Comparison of ENCODE assay signal across 7 mouse cellular contexts in genomic region chr1:161712918-161713317, GRCm38 (mm10).
A peak's percentile ranks its signal among the peaks of the same experiment; 100 is the strongest.
DNase-seq lines count a peak whose midpoint lies in the region; ATAC-seq lines count a peak whose summit lies in the region.

No protein-coding gene starts in this region.

- no peaks in the 10 kb centered on the region for H3K9me3 ChIP-seq in stomach, embryonic 16.5 days (replicated peaks; ENCODE audit: control insufficient read depth, low read length)

- no peaks in the 10 kb centered on the region for H3K27me3 ChIP-seq in stomach, embryonic 16.5 days (ENCODE audit: control insufficient read depth, insufficient read depth, low read length)

- H3K27ac ChIP-seq in stomach, embryonic 16.5 days (ENCODE audit: low read length) = no peak overlapping the region

- peak; percentile 91 for DNase-seq in CD4-positive, CD25-positive, alpha-beta regulatory T cell, adult 2 months (ENCODE audit: low read depth, low spot score)
- peak; percentile 44 for DNase-seq in Muller cell, postnatal 12 days (ENCODE audit: inconsistent ontology term)
- peak; percentile 36 to 46 for DNase-seq in frontal cortex, postnatal 10 days (ENCODE audit: low spot score in 2 of 2)
- DNase-seq in heart, postnatal 4 days = peak; percentile 89
- DNase-seq in layer of hippocampus, adult 9-11 months = peak; percentile 25

- H3K4me3 ChIP-seq in stomach, embryonic 16.5 days (replicated peaks; ENCODE audit: low read length) = no peak overlapping the region

- no peak overlapping the region for H3K9ac ChIP-seq in stomach, embryonic 16.5 days (ENCODE audit: low read length)

- no peaks in the 10 kb centered on the region for H3K36me3 ChIP-seq in stomach, embryonic 16.5 days (ENCODE audit: control insufficient read depth, insufficient read depth, low read length)

- ATAC-seq in megakaryocyte, adult 5-6 weeks (ENCODE audit: poor library complexity, severe bottlenecking) = peak; percentile 87
- no peak for ATAC-seq in stomach, embryonic 16.5 days (ENCODE audit: insufficient read depth, low FRiP score)

- peak overlapping the region; percentile 29; the same call in 1 of the 2 replicates for H3K4me2 ChIP-seq in stomach, embryonic 16.5 days (ENCODE audit: low read depth, low read length)

- H3K4me1 ChIP-seq in stomach, embryonic 16.5 days (ENCODE audit: control insufficient read depth, insufficient read depth, low read length) = 0 out of 2 replicates have a peak, but pooled peaks cover 2% of the 10 kb centered on the region

- WGBS in stomach, embryonic 16.5 days = 24% methylated on average over 10 of the region's 10 CpGs

Comparison
In these comparisons a context has a peak if more than half of its experiments do, and no peak if none do; other contexts are left out.
1. DNase-seq: peak in every context shown above with its lines; median percentile 91 in CD4-positive, CD25-positive, alpha-beta regulatory T cell, adult 2 months; 89 in heart, postnatal 4 days; 44 in Muller cell, postnatal 12 days; 41 in frontal cortex, postnatal 10 days; 25 in layer of hippocampus, adult 9-11 months.